Mouse (Mus musculus): Measurements from ENCODE around the gene Atf2.
"Not testable (repeated sequence)": the region's sequence is repeated elsewhere in the genome, so short reads cannot be mapped to it uniquely, and the experiment has no call there.

Atf2 gene

GRCm38 (mm10) chr2:73818742-73819141, 73.7 kb downstream of the Atf2 start:
- H3K36me3 ChIP-seq (ENCODE audit: control insufficient read depth, insufficient read depth, low read length, poor library complexity, severe bottlenecking) = 0 out of 2 replicates have a peak, but pooled peaks cover 8% of the 10 kb centered on the region
- H3K27me3 ChIP-seq (ENCODE audit: control insufficient read depth, insufficient read depth, low read length, poor library complexity, severe bottlenecking) = no peaks in the 10 kb centered on the region; the same call in 1 of the 2 replicates
- DNase-seq (ENCODE audit: low read depth, low spot score) = no peak

GRCm38 (mm10) chr2:73807609-73808008, 84.8 kb downstream of the Atf2 start:
- Histone ChIP-seq H3K27me3 (ENCODE audit: control insufficient read depth, insufficient read depth, low read length, poor library complexity, severe bottlenecking) (no peaks in the 10 kb centered on the region), H3K36me3 (ENCODE audit: control insufficient read depth, insufficient read depth, low read length, poor library complexity, severe bottlenecking) (no peaks in the 10 kb centered on the region)
- no peak for DNase-seq (ENCODE audit: low read depth, low spot score)

GRCm38 (mm10) chr2:73800127-73800526, 92.3 kb downstream of the Atf2 start:
- H3K27me3 ChIP-seq (ENCODE audit: control insufficient read depth, insufficient read depth, low read length, poor library complexity, severe bottlenecking); H3K36me3 ChIP-seq (ENCODE audit: control insufficient read depth, insufficient read depth, low read length, poor library complexity, severe bottlenecking); DNase-seq (ENCODE audit: low read depth, low spot score): not testable (repeated sequence)

GRCm38 (mm10) chr2:73798786-73799185, 93.7 kb downstream of the Atf2 start:
- H3K36me3 ChIP-seq (ENCODE audit: control insufficient read depth, insufficient read depth, low read length, poor library complexity, severe bottlenecking) = no peaks in the 10 kb centered on the region
- DNase-seq (ENCODE audit: low read depth, low spot score) = no peak
- H3K27me3 ChIP-seq (ENCODE audit: control insufficient read depth, insufficient read depth, low read length, poor library complexity, severe bottlenecking) = no peaks in the 10 kb centered on the region

GRCm38 (mm10) chr2:73798136-73798535, 94.3 kb downstream of the Atf2 start:
- H3K27me3 ChIP-seq (ENCODE audit: control insufficient read depth, insufficient read depth, low read length, poor library complexity, severe bottlenecking) = no peaks in the 10 kb centered on the region
- no peaks in the 10 kb centered on the region for H3K36me3 ChIP-seq (ENCODE audit: control insufficient read depth, insufficient read depth, low read length, poor library complexity, severe bottlenecking)
- DNase-seq (ENCODE audit: low read depth, low spot score) = no peak

DNA sequence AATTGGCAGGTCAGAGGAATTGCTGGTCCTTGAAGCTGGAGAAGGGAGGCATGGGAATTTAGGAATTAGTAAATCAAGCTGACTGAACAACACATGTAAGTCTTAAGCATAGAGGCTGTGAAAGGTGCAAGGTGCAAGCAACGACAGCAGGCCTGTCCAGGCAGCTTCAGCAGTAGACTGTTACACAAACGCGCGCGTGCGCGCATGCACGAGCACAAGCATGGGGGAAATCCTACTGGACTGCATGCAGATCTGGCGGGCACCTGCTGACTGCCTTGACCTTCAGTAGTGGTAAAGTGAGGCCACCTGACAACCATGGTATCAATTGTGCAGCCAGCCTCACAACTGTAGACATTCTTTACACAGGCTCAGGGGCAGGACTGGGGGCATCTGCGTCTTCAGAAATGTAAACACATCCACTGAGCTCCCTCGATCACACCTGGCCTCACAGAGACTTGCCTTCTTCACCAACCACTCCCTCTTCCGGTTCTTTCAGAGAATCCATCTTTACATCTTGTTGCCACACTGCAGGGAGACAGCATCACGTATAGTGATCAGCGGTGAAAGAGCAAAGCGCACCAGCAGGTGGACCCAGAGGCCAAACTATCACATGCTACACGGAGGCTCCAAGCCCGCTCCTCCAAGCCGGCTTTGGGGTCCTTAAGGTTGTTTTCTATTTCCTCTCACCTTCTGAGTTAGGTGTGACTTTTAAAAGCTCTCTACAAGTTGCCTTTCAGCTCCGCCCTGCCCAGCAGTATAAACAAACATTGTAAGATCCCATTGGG, 100.4 kb downstream of the Atf2 start:
- Histone ChIP-seq H3K27me3 (ENCODE audit: control insufficient read depth, insufficient read depth, low read length, poor library complexity, severe bottlenecking) (no peaks in the 10 kb centered on the region), H3K36me3 (ENCODE audit: control insufficient read depth, insufficient read depth, low read length, poor library complexity, severe bottlenecking) (no peaks in the 10 kb centered on the region)
- DNase-seq (ENCODE audit: low read depth, low spot score) = no peak

- no peak for DNase-seq (ENCODE audit: low read depth, low spot score)
- Histone ChIP-seq H3K36me3 (ENCODE audit: control insufficient read depth, insufficient read depth, low read length, poor library complexity, severe bottlenecking) (no peaks in the 10 kb centered on the region), H3K27me3 (ENCODE audit: control insufficient read depth, insufficient read depth, low read length, poor library complexity, severe bottlenecking) (no peaks in the 10 kb centered on the region)
Measured at GRCm38 (mm10) chr2:73790332-73790731, 102.1 kb downstream of the Atf2 start.

- no peak for DNase-seq (ENCODE audit: low read depth, low spot score)
- Histone ChIP-seq H3K36me3 (ENCODE audit: control insufficient read depth, insufficient read depth, low read length, poor library complexity, severe bottlenecking) (no peaks in the 10 kb centered on the region), H3K27me3 (ENCODE audit: control insufficient read depth, insufficient read depth, low read length, poor library complexity, severe bottlenecking) (no peaks in the 10 kb centered on the region)
Measured at GRCm38 (mm10) chr2:73788395-73788794, 104.0 kb downstream of the Atf2 start.

GRCm38 (mm10) chr2:73782371-73782905, 110.0 kb downstream of the Atf2 start:
- no peak for DNase-seq (ENCODE audit: low read depth, low spot score)
- Histone ChIP-seq H3K27me3 (ENCODE audit: control insufficient read depth, insufficient read depth, low read length, poor library complexity, severe bottlenecking) (no peaks in the 10 kb centered on the region), H3K36me3 (ENCODE audit: control insufficient read depth, insufficient read depth, low read length, poor library complexity, severe bottlenecking) (no peaks in the 10 kb centered on the region)

DNA sequence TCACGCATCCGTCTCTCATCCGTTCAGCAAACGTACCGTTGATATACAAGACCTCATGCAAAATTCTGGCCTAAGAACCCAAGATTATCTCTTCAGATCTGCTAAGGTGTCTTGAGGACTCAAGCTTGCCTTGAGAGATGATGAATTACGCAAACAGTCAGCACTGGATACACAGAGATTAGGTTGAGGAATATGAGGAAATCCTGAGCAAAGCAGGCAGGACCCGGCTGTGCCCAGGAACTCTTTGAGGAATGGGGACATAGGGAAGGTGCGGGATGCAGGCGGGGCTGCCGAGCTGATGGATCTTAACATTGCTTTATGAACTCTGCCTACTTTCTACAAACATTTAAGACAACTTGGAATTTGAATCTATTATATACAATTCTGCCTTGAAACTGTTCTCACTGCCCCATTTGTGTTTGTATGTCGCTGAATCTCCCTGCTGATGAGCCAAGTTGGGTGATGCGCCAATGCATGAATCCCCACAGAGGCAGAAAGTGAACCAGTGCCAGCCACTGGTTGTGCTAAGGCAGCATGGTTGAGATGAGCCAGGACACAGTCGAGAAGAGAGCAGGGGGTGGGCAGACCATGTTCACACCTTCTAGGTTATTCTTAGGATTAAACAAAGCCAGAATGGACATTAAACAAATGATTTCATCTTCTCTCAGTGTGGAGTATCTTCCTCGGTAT, 112.0 kb downstream of the Atf2 start:
- Histone ChIP-seq H3K36me3 (ENCODE audit: control insufficient read depth, insufficient read depth, low read length, poor library complexity, severe bottlenecking) (no peaks in the 10 kb centered on the region), H3K27me3 (ENCODE audit: control insufficient read depth, insufficient read depth, low read length, poor library complexity, severe bottlenecking) (no peaks in the 10 kb centered on the region)
- no peak for DNase-seq (ENCODE audit: low read depth, low spot score)

DNA sequence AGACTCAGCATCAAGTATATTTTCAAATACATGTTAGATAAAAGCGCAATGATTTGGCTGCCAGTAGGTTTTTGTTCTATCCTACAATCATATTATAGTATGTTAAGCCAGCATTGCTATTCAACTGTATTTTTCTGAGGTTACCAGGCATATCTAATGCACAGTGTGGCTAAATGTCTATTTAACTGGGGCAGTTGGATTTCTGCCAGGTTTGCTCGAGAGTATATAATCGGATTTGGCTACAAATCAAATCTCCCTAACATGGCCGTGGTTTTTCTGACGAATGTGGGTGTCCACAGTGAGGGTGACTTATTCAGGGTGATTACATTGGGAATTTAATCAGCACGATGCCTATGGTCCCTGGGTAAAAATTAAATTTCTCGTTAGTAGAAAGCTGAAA, 112.6 kb downstream of the Atf2 start:
- Histone ChIP-seq H3K27me3 (ENCODE audit: control insufficient read depth, insufficient read depth, low read length, poor library complexity, severe bottlenecking) (no peaks in the 10 kb centered on the region), H3K36me3 (ENCODE audit: control insufficient read depth, insufficient read depth, low read length, poor library complexity, severe bottlenecking) (no peaks in the 10 kb centered on the region)
- no peak for DNase-seq (ENCODE audit: low read depth, low spot score)

DNA sequence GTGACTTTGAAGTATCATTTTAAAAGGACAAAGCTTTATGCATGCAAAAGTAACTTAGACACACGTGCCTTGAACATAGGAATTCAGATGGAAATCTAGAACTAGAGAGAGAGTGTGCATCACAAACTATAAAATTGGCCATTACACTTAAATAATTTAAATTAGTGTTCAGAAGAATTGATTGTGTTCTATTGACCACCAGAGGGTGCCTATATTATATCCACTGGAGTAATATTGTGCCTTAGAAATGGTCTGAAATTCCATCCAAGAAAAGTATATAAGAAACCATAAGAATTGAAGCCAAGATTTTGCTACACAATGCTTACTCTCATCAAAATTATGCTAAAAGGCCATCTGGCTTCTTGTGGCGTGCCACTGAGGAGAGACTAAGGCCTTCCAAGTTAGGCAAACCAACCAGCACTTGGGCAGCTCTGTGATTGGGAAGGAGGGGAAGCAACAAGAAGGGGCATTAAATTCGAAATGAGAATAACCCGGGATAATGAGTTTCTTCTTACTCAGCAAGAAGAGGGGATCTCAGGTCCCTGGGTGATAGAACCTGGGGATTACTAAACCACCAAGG, 113.3 kb downstream of the Atf2 start:
- no peaks in the 10 kb centered on the region for H3K36me3 ChIP-seq (ENCODE audit: control insufficient read depth, insufficient read depth, low read length, poor library complexity, severe bottlenecking)
- no peaks in the 10 kb centered on the region for H3K27me3 ChIP-seq (ENCODE audit: control insufficient read depth, insufficient read depth, low read length, poor library complexity, severe bottlenecking)
- DNase-seq (ENCODE audit: low read depth, low spot score) = no peak

- H3K36me3 ChIP-seq (ENCODE audit: control insufficient read depth, insufficient read depth, low read length, poor library complexity, severe bottlenecking) = no peaks in the 10 kb centered on the region
- no peak for DNase-seq (ENCODE audit: low read depth, low spot score)
Measured at GRCm38 (mm10) chr2:73776936-73777335, 115.5 kb downstream of the Atf2 start.

GRCm38 (mm10) chr2:73775683-73776310, 116.6 kb downstream of the Atf2 start:
- Histone ChIP-seq H3K27me3 (ENCODE audit: control insufficient read depth, insufficient read depth, low read length, poor library complexity, severe bottlenecking) (no peaks in the 10 kb centered on the region), H3K36me3 (ENCODE audit: control insufficient read depth, insufficient read depth, low read length, poor library complexity, severe bottlenecking) (no peaks in the 10 kb centered on the region)
- DNase-seq (ENCODE audit: low read depth, low spot score) = no peak

More at GRCm38 (mm10) chr2:73776936-73777335, 115.5 kb downstream of the Atf2 start:
- no peaks in the 10 kb centered on the region for H3K27me3 ChIP-seq (ENCODE audit: control insufficient read depth, insufficient read depth, low read length, poor library complexity, severe bottlenecking)

Measured in splenic B cell, adult 2 months (primary cell).